Mouse (Mus musculus) ES-Bruce4 (cell line): ENCODE measurements around the gene Rhbdd1.

Experiments
- CTCF ChIP-seq: IDR thresholded peaks from one replicate; pipeline ENCODE4 v1.8.1; 2011; ENCODE audit warnings: low read depth, low read length
- EP300 ChIP-seq: IDR thresholded peaks from 2 replicates; pipeline ENCODE4 v1.6.1; 2011; ENCODE audit warnings: low read depth, low read length; ENCODE audit not compliant: insufficient read depth
- POLR2A ChIP-seq: IDR thresholded peaks from one replicate; pipeline ENCODE4 v1.8.1; 2011; ENCODE audit warnings: low read length; ENCODE audit not compliant: insufficient read depth

DNA sequence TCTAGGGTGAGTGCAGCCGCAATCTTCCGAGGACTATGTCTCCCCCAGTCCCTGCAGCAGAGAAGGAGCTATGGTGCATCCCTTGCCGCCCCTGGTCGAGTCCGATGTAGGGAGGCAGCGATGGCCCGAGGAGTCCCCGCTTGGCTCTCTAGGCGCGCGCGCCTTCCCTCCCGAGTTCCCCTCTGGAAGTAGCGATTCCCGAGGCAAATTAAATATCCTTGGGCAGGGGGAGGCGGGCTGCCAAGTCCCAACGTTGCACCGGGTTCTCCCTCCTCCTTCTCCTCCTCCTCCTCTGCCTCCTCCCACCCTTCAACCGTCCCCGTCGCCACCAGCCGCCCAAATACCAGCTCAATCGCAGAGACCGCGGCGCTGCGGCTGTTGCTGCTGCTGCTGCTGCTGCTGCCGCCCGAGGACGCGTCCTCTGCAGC is 25.5 kb upstream of the Rhbdd1 start:
- TF ChIP-seq CTCF (no peak), EP300 (no peak), POLR2A (no peak)
